Mouse (Mus musculus) midbrain, embryonic 11.5 days (tissue): ENCODE measurements around the gene Lingo1. TPM values are rescaled to one million over a fixed set of nuclear protein-coding genes. Genes with fewer than 3 reads are reported as not detected.

ENCODE experiments used
- ATAC-seq: fragments of 200-750 bp; cut with Nextera tagmentation; 2 replicates; pipeline ENCODE4 v1.8.0; 2017; ENCODE audit warnings: moderate TSS enrichment, moderate library complexity; ENCODE audit not compliant: low FRiP score
- DNase-seq: peaks from one replicate; pipeline ENCODE4 v3.0.0; 2015; ENCODE audit warnings: low spot score; ENCODE audit errors: missing footprints
- H3K27ac ChIP-seq: fragments of 300-500 bp; sonication (generic); 2 replicates; pipeline ENCODE4 v1.5.1; 2014; ENCODE audit warnings: low read depth, low read length
- H3K27me3 ChIP-seq: fragments of 300-500 bp; sonication (generic); 2 replicates; pipeline ENCODE4 v1.6.1; 2014; ENCODE audit warnings: mild to moderate bottlenecking, low read length, moderate library complexity, mixed read lengths; ENCODE audit not compliant: control insufficient read depth, insufficient read depth
- H3K36me3 ChIP-seq: fragments of 300-500 bp; sonication (generic); 2 replicates; pipeline ENCODE4 v1.6.1; 2014; ENCODE audit warnings: mild to moderate bottlenecking, low read length, moderate library complexity, mixed read lengths; ENCODE audit not compliant: control insufficient read depth, insufficient read depth
- H3K4me1 ChIP-seq: fragments of 300-500 bp; sonication (generic); 2 replicates; pipeline ENCODE4 v1.6.1; 2014; ENCODE audit warnings: low read length; ENCODE audit not compliant: control insufficient read depth, insufficient read depth
- H3K4me2 ChIP-seq: fragments of 300-500 bp; sonication (generic); 2 replicates; pipeline ENCODE4 v1.6.1; 2014; ENCODE audit warnings: mild to moderate bottlenecking, moderate library complexity
- H3K4me3 ChIP-seq: fragments of 300-500 bp; sonication (generic); 2 replicates; pipeline ENCODE4 v1.5.1; 2014; ENCODE audit warnings: low read depth, low read length
- H3K9ac ChIP-seq: fragments of 300-500 bp; sonication (generic); 2 replicates; pipeline ENCODE4 v1.6.1; 2014; ENCODE audit warnings: low read length
- H3K9me3 ChIP-seq: fragments of 300-500 bp; sonication (generic); 2 replicates; pipeline ENCODE4 v1.6.1; 2016; ENCODE audit warnings: low read length; ENCODE audit not compliant: control insufficient read depth
- WGBS: fragments of 180-500 bp; shearing (Covaris S2); extraction: QIAGEN DNeasy Blood & Tissue Kit; methylation state at CpG from one replicate; pipeline ENCODE4 v1.1.7; 2014; 5-methylcytosine and 5-hydroxymethylcytosine counted together
- polyA plus RNA-seq: library from polyadenylated mRNA; unstranded; fragments of >200 nt; fragmentation: Nextera tagmentation; extraction: Ambion mirVana; gene quantifications from 2 replicates; pipeline ENCODE4 v1.2.1, GENCODE M21; 2014

Gene Lingo1
- polyA plus RNA-seq, 1 experiment from 2014 or later: 4.3 TPM

DNA sequence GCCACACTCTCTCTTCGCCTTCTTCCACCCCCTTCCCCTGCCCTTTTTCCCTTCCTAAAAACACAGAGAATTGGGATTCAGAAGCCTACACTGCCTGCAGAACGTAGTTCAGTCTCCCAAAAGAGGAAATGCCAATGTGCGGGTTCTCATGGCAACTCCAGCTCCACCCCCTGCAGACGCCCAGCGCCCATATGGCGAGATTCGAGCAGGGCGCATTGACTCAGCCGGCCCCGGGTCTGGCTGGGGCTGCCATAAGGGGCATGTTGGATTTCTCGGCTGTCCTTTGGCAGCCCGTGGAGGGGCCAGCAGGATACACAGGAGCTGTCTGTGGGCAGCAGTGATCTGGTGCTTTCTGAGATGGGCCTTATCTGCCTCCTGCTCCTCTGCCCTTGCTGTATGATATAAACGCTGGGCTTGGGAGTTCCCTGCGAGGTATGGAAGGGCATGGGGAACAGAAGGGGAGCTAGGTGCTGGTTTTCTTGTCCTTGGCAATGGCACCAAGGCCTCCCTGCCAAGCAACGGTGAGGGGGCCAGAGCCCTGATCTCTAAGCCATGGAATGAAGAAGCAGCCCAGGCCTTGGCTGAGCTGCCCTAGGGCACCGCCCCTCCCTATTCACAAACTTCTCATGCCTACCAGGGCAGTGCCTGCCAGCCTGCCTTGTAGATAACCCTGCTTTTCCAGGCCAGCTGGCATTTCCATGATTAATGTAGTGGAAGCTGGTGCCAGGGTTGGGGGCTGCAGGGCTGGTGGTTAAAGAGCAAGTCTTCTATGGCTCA, 139.3 kb downstream of the Lingo1 start:
- ATAC-seq (no peak), DNase-seq (no peak)

DNA sequence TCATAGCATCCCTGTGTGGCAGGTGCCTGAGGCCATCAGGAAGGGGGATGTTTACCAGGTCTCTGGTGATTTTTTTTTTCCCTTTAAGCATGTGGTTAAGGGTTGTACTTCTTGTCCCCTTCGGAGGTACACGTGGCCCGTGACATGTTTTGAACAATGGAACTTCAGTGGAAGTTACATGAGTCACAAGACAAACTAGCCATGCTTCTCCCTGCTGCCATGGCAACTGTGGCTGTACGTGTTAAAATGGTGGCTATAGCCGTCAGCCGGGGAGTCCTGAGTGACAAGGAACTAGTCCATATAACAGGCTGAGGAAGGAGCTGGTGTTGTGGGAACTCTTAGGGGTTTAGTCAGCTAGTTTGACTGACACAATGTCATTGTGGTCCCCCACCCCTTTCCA, 141.1 kb downstream of the Lingo1 start:
- peaks cover 8% of the 10 kb centered on the region for H3K4me1 ChIP-seq
- H3K27me3 ChIP-seq: no peaks in the 10 kb centered on the region
- no peak overlapping the region for H3K27ac ChIP-seq
- H3K9ac ChIP-seq: no peak overlapping the region
- no peaks in the 10 kb centered on the region for H3K36me3 ChIP-seq
- 52% methylated on average over 6 of the region's 6 CpGs for WGBS
- H3K9me3 ChIP-seq: no peaks in the 10 kb centered on the region
- no peak overlapping the region for H3K4me3 ChIP-seq
- ATAC-seq: no peak; the same call in 1 of the 2 replicates
- no peak for DNase-seq
- H3K4me2 ChIP-seq: no peak overlapping the region

More for the DNA sequence above, 139.3 kb downstream of the Lingo1 start:
- Histone ChIP-seq H3K4me1 (peaks cover 8% of the 10 kb centered on the region), H3K9ac (no peak overlapping the region), H3K36me3 (no peaks in the 10 kb centered on the region), H3K4me2 (no peak overlapping the region), H3K9me3 (no peaks in the 10 kb centered on the region), H3K4me3 (no peak overlapping the region), H3K27ac (no peak overlapping the region), H3K27me3 (no peaks in the 10 kb centered on the region)
- WGBS: 60% methylated on average over 16 of the region's 16 CpGs

- DNase-seq: no peak
- Histone ChIP-seq H3K27ac (no peak overlapping the region), H3K4me2 (no peak overlapping the region), H3K9me3 (no peaks in the 10 kb centered on the region), H3K27me3 (no peaks in the 10 kb centered on the region), H3K4me3 (no peak overlapping the region), H3K36me3 (no peaks in the 10 kb centered on the region), H3K9ac (no peak overlapping the region), H3K4me1 (peaks cover 8% of the 10 kb centered on the region)
- no peak for ATAC-seq
- WGBS: 85% methylated on average over 7 of the region's 7 CpGs
These were observed 143.7 kb downstream of the Lingo1 start for GRCm38 (mm10) chr9:56652551-56652950.

DNA sequence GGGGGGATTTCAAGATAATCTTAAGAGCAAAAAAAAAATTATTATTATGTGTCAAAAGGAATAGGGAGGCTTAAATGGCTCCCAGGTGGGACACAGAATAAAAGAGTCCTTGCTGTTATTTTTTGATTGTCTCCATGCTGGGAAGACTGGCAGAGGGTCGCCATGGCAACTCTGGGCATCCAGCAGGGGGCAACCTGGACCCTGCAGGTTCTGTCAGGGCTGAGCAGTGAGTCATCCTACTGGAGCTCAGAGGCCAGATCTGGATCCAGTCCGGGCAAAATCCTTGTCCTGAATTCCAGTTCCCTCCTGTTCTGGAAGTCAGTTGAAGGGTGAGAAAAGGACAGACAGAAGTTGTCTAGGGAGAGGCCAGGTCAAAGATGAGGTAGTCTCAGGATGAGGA, 144.7 kb downstream of the Lingo1 start:
- H3K27me3 ChIP-seq: no peaks in the 10 kb centered on the region
- DNase-seq (no peak), ATAC-seq (no peak)
- 39% methylated on average over 2 of the region's 2 CpGs for WGBS
- no peak overlapping the region for H3K9ac ChIP-seq
- no peaks in the 10 kb centered on the region for H3K36me3 ChIP-seq
- H3K27ac ChIP-seq: no peak overlapping the region
- peaks cover 5% of the 10 kb centered on the region for H3K4me1 ChIP-seq
- no peaks in the 10 kb centered on the region for H3K9me3 ChIP-seq
- no peak overlapping the region for H3K4me2 ChIP-seq
- H3K4me3 ChIP-seq: no peak overlapping the region

DNA sequence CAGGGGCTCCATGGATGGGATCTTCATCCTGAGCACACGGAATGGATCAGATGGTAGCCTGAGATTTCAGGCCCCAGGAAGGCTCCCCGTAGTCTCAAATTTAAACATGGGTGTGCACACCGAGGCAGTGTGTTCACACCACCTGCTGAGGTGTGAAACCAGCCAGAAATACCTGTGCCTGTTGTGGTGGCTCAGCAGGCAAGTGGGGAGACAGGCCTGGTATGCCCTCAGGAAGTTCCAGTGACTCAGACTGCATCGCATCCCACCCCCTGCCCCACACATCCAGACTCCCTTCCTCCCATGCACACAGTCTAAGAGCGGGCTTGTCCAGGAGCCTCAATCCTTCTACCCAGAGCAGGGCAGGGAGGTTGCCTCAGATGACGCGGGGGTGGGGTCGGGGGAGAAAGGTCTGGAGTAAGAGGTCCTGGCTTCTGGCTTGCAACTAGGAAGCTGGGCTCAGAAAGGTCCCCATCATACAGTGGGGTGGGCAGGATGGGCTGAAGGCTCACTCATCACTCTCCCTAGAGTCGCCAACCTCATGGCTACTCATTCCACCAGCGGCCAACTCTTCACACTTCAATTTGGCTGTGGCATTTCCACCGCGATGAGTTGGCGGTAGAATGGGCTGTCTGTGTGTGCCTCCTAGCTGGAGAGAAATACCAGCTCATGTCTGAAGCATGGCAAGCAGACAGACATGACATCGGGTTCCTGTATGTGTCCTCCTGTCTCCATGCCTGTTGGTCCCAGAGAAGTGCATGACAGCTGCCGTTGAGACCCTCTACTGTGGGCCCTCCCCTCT, 149.8 kb downstream of the Lingo1 start:
- Histone ChIP-seq H3K9ac (no peak overlapping the region), H3K4me2 (no peak overlapping the region), H3K27ac (no peak overlapping the region), H3K9me3 (no peaks in the 10 kb centered on the region), H3K4me1 (no peaks in the 10 kb centered on the region), H3K27me3 (no peaks in the 10 kb centered on the region), H3K4me3 (no peak overlapping the region), H3K36me3 (no peaks in the 10 kb centered on the region)
- DNase-seq (peak; percentile 12), ATAC-seq (no peak)
- 91% methylated on average over 15 of the region's 15 CpGs for WGBS

DNA sequence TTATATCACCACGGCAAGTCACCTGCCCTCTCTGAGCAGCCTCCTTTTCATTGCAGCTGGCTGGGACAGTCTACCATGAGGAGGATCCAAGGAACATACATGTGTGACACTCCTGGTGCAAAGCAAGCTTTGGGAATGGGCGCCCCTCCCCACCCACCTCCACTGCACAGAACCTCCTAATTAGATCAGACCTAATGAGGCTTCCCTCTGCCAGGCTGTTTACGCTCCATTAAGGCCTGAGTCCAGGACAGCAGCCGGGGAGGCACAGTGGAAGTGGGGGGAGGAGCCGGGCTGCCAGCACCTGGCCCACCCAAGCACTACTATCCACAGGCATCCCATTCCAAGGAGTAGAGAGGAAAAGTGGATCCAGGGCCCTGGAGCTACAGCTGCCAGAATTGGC, 152.8 kb downstream of the Lingo1 start:
- 65% methylated on average over 5 of the region's 5 CpGs for WGBS
- Histone ChIP-seq H3K27me3 (no peaks in the 10 kb centered on the region; the same call in 1 of the 2 replicates), H3K4me3 (no peak overlapping the region), H3K4me1 (no peaks in the 10 kb centered on the region), H3K9ac (no peak overlapping the region), H3K27ac (no peak overlapping the region), H3K4me2 (no peak overlapping the region), H3K36me3 (no peaks in the 10 kb centered on the region), H3K9me3 (no peaks in the 10 kb centered on the region)
- ATAC-seq (no peak), DNase-seq (peak; percentile 75)

GRCm38 (mm10) chr9:56638226-56638905, 157.9 kb downstream of the Lingo1 start:
- H3K4me2 ChIP-seq: no peak overlapping the region
- no peak overlapping the region for H3K27ac ChIP-seq
- H3K36me3 ChIP-seq: no peaks in the 10 kb centered on the region
- no peak overlapping the region for H3K9ac ChIP-seq
- WGBS: 56% methylated on average over 8 of the region's 8 CpGs
- no peak overlapping the region for H3K4me3 ChIP-seq
- H3K27me3 ChIP-seq: peaks cover 26% of the 10 kb centered on the region
- no peak for ATAC-seq
- peaks cover 4% of the 10 kb centered on the region; the same call in 1 of the 2 replicates for H3K4me1 ChIP-seq
- no peaks in the 10 kb centered on the region for H3K9me3 ChIP-seq
- DNase-seq: peak; percentile 87

DNA sequence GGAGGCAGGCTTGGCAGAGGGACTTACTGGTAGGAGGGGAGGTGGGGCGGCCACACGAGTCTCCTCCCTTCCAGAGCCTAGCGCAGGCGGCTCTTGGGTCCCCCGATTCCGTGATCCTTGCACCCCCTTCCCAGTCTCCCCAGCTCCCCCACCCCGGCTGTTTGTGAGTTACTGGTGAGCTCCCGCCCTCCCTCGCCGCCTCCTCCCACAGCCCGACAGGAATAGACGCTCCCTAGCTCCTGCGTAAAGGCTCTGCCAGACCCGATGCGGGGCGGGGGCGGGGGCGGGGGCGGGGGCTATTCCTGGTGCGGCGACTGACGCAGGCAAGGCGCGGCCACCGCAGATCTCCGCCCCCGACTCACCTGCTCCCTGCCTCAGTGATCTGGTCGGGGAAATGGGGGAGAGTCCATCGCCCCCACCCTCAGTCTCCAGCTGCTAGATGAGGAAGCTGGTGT, 158.8 kb downstream of the Lingo1 start:
- no peaks in the 10 kb centered on the region for H3K36me3 ChIP-seq
- ATAC-seq (no peak), DNase-seq (peak; percentile 79)
- no peak overlapping the region for H3K9ac ChIP-seq
- H3K27ac ChIP-seq: no peak overlapping the region
- H3K4me2 ChIP-seq: no peak overlapping the region
- peaks cover 4% of the 10 kb centered on the region; the same call in 1 of the 2 replicates for H3K4me1 ChIP-seq
- H3K27me3 ChIP-seq: peaks cover 30% of the 10 kb centered on the region
- no peaks in the 10 kb centered on the region for H3K9me3 ChIP-seq
- H3K4me3 ChIP-seq: no peak overlapping the region
- WGBS: 1% methylated on average over 27 of the region's 29 CpGs
